Mouse (Mus musculus) stomach, postnatal 0 days (tissue): Measurements from ENCODE around the gene Uvrag. TPM values are rescaled to one million over a fixed set of nuclear protein-coding genes. Genes with fewer than 3 reads are reported as not detected.
A peak's percentile ranks its signal among the peaks of the same experiment; 100 is the strongest.

Source experiments
- ATAC-seq: fragments of 200-750 bp; cut with Nextera tagmentation; 2 replicates; pipeline ENCODE4 v1.8.0; 2017; ENCODE audit not compliant: low FRiP score, low TSS enrichment
- DNase-seq: peaks from one replicate; pipeline ENCODE4 v3.0.0-alpha.2; 2016; ENCODE audit warnings: low spot score
- H3K27ac ChIP-seq: fragments of 300-500 bp; sonication (generic); replicated peaks from 2 replicates; pipeline ENCODE4 v1.5.1; 2014; ENCODE audit warnings: mild to moderate bottlenecking, control low read depth
- H3K27me3 ChIP-seq: fragments of 300-500 bp; sonication (generic); 2 replicates; pipeline ENCODE4 v1.6.1; 2014; ENCODE audit warnings: low read length; ENCODE audit not compliant: control insufficient read depth, insufficient read depth
- H3K36me3 ChIP-seq: fragments of 300-500 bp; sonication (generic); 2 replicates; pipeline ENCODE4 v1.6.1; 2014; ENCODE audit warnings: low read length, mixed read lengths; ENCODE audit not compliant: control insufficient read depth, insufficient read depth
- H3K4me1 ChIP-seq: fragments of 300-500 bp; sonication (generic); replicated peaks from 2 replicates; pipeline ENCODE4 v1.6.1; 2014; ENCODE audit warnings: antibody characterized with exemption; ENCODE audit not compliant: control insufficient read depth, insufficient read depth
- H3K4me2 ChIP-seq: fragments of 300-500 bp; sonication (generic); replicated peaks from 2 replicates; pipeline ENCODE4 v1.6.1; 2014; ENCODE audit warnings: low read depth, mild to moderate bottlenecking, control low read depth, moderate library complexity
- H3K4me3 ChIP-seq: fragments of 300-500 bp; sonication (generic); 2 replicates; pipeline ENCODE4 v1.5.1; 2014; ENCODE audit warnings: low read depth, low read length, control low read depth
- H3K9ac ChIP-seq: fragments of 300-500 bp; sonication (generic); 2 replicates; pipeline ENCODE4 v1.6.1; 2014; ENCODE audit warnings: mild to moderate bottlenecking, low read length, control low read depth, mixed read lengths
- H3K9me3 ChIP-seq: fragments of 300-500 bp; sonication (generic); 2 replicates; pipeline ENCODE4 v1.6.1; 2016; ENCODE audit warnings: low read length; ENCODE audit not compliant: control insufficient read depth
- CTCF ChIP-seq: IDR thresholded peaks from 2 replicates; pipeline ENCODE4 v1.5.1; 2016; ENCODE audit warnings: antibody characterized with exemption, low read depth, mild to moderate bottlenecking, moderate library complexity
- EP300 ChIP-seq: optimal IDR thresholded peaks from 2 replicates; pipeline ENCODE3; 2016; ENCODE audit warnings: antibody characterized with exemption
- WGBS: fragments of 180-500 bp; shearing (Covaris S2); extraction: QIAGEN DNeasy Blood & Tissue Kit; methylation state at CpG from one replicate; pipeline ENCODE4 v1.1.7; 2014; 5-methylcytosine and 5-hydroxymethylcytosine counted together
- polyA plus RNA-seq: library from polyadenylated mRNA; unstranded; fragments of >200 nt; fragmentation: Nextera tagmentation; extraction: Ambion mirVana; gene quantifications from 2 replicates; pipeline ENCODE4 v1.2.1, GENCODE M21; 2015

Gene Uvrag
- polyA plus RNA-seq, 1 experiment from 2014 or later, result 9.8 TPM

DNA sequence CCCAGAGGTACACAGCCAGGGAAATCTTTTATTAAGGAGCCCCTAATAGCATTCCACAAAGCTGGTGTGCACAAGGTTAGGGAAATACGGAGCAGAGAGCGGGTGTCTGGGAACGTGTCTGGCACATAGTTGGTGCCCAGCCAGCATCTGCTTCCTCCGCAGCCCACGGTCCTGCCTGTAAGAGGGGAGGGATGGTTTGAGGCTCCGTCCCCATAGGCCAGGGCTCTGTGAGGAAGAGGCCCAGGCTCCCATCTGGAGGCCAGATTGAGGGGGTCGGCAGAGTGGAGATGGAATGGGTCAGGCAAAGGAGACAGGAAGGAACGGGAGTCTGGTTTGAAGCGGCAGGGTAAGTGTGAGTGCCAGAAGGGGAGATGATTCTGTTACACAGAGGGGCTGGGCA is 289.7 kb downstream of the Uvrag start:
- 0 out of 2 replicates have a peak, but pooled peaks cover 2% of the 10 kb centered on the region for H3K4me1 ChIP-seq
- peak; percentile 35 for DNase-seq
- no peak overlapping the region for H3K4me3 ChIP-seq
- no peaks in the 10 kb centered on the region for H3K27me3 ChIP-seq
- no peak overlapping the region for H3K9ac ChIP-seq
- WGBS, result 45% methylated on average over 9 of the region's 9 CpGs
- H3K4me2 ChIP-seq, result no peak overlapping the region
- peak overlapping the region; percentile 31; the same call in 1 of the 2 replicates for H3K27ac ChIP-seq
- ATAC-seq, result no peak
- no peaks in the 10 kb centered on the region for H3K9me3 ChIP-seq
- no peaks in the 10 kb centered on the region for H3K36me3 ChIP-seq
- no peak for TF ChIP-seq CTCF
- TF ChIP-seq EP300, result no peak

DNA sequence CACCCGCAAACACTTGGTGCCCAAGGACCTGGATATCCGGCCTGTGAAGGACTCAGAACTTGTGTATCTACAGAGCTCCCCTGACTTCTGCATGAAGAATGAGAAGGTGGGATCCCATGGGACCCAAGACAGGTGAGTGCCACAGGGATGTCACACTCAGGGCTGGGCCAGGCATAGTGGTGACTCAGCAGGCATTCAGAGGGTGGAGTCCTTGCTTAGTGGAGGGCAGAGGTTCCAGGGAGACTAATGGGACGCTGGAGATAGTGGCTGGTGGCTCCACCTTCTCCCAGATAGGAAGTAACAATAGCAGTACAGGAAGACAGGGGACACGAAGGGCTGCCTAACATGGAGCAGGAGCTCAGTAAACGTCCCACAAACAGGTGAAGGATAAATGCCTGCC is 290.6 kb downstream of the Uvrag start:
- H3K4me3 ChIP-seq, result no peak overlapping the region
- H3K4me1 ChIP-seq, result 0 out of 2 replicates have a peak, but pooled peaks cover 2% of the 10 kb centered on the region
- ATAC-seq, result peak; percentile 82
- no peak for TF ChIP-seq EP300
- TF ChIP-seq CTCF, result no peak
- WGBS, result 74% methylated on average over 5 of the region's 5 CpGs
- no peaks in the 10 kb centered on the region for H3K27me3 ChIP-seq
- no peak overlapping the region for H3K9ac ChIP-seq
- no peak overlapping the region for H3K4me2 ChIP-seq
- DNase-seq, result peak; percentile 73
- peak overlapping the region; percentile 82 for H3K27ac ChIP-seq
- no peaks in the 10 kb centered on the region for H3K9me3 ChIP-seq
- H3K36me3 ChIP-seq, result no peaks in the 10 kb centered on the region

DNA sequence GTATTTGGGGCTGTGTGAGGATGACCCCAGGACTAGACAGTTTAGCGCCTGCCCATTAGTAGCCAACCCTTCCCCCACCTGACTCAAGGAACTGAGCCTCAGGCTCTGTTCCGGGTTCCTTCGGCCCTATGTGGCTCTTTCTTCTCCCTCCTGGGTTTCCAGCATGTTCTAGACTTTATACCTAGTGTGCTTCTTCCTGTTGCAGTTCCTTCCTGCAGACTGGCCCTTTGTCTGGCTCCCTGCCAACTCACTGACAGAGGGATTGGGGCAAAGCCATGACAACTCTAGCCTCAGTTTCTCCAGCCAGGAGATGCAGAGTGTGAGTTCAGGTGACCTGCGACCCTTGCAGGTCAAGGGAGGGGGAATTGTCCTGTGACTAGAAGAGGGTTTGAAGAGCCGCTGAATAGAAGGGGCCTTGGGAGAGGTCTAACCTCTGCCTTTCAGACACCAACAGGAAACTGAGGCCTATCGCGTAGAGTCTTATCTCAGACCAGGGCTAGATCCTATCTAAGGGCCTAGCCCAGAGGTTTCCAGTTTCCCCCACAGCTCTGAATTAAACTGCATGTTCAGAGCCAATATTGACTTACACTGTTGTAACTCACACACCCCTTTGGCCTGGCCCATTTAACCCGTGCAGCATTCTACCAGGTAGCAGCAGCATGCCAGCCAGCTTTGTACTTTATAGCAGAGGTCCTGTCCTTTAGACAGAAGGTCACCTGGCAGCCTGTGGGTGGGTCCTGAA is 291.9 kb downstream of the Uvrag start:
- ATAC-seq (peak; percentile 86), DNase-seq (peak; percentile 80)
- 63% methylated on average over 8 of the region's 8 CpGs for WGBS
- Histone ChIP-seq H3K36me3 (no peaks in the 10 kb centered on the region), H3K4me2 (no peak overlapping the region), H3K27ac (peak overlapping the region; percentile 82), H3K9me3 (no peaks in the 10 kb centered on the region), H3K9ac (no peak overlapping the region), H3K4me3 (no peak overlapping the region), H3K27me3 (no peaks in the 10 kb centered on the region), H3K4me1 (0 out of 2 replicates have a peak, but pooled peaks cover 2% of the 10 kb centered on the region)
- TF ChIP-seq EP300 (no peak), CTCF (no peak)

DNA sequence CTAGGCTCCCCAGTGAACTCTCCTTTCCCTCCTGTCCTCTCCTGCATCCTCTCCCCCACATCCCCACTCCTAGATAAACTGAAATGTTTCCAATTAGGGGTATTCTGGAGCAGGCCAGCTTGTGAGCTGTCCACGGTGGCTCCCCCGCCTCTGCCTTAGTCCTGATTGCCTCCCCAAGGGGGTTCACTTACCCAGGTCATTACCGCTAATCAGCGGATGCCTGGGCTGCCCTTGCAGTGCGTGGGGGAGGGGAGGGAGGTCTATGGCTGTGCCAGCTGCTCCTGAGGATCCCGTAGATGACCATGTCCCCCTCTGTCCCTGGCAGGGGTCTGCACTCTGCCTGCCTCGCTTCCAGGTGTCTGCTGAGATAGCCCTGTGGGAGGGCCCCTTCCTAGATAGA is 297.3 kb downstream of the Uvrag start:
- Histone ChIP-seq H3K36me3 (no peaks in the 10 kb centered on the region), H3K4me3 (no peak overlapping the region), H3K27me3 (no peaks in the 10 kb centered on the region), H3K9me3 (no peaks in the 10 kb centered on the region), H3K4me2 (no peak overlapping the region), H3K9ac (no peak overlapping the region), H3K4me1 (0 out of 2 replicates have a peak, but pooled peaks cover 5% of the 10 kb centered on the region), H3K27ac (no peak overlapping the region)
- 68% methylated on average over 7 of the region's 7 CpGs for WGBS
- DNase-seq, result no peak
- TF ChIP-seq EP300 (no peak), CTCF (no peak)
- ATAC-seq, result no peak

DNA sequence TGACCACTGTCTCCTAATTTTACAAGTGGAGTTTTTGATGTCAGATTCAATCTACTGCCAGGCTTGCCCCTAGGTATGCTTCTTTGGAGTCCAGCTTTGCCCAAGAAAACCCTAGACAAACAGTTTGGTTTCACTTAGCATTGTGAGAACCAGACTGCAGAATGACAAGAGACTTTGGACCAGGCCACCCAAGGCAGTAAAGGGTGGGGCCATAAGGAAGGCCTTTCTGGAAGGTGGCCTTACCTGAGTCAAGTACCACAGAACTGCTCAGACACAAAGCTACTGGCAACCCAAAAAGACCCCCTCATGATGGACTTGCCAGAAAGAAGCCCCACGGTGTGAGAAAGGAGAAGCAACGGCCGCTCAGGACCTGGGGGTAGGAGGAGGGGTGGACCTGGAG is 297.9 kb downstream of the Uvrag start:
- peak; percentile 49; the same call in 1 of the 2 replicates for ATAC-seq
- peak; percentile 48 for DNase-seq
- no peak for TF ChIP-seq CTCF
- Histone ChIP-seq H3K4me3 (no peak overlapping the region), H3K9me3 (no peaks in the 10 kb centered on the region), H3K9ac (no peak overlapping the region), H3K36me3 (no peaks in the 10 kb centered on the region), H3K27me3 (no peaks in the 10 kb centered on the region), H3K4me2 (no peak overlapping the region), H3K27ac (no peak overlapping the region), H3K4me1 (peaks cover 5% of the 10 kb centered on the region; the same call in 1 of the 2 replicates)
- 76% methylated on average over 3 of the region's 3 CpGs for WGBS

DNA sequence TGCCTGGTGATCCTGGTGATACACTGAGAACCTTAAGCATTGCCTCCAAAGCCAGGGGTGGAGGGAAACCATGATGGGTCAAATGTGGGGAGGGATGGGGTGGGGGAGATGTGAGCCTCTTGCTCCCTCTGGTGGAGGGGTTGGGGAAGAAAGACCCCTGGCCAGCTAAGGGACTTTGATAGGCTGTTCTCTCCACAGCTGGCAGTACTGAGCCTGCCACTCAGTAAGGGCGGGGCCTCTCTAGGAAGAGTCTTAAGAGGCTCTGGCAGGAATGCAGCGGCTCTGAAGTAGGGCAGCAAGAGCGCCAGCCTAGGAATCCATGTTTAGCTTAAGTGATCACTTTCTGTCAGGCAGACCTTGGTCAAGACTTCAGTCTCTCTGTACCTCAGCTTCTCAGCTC is 299.1 kb downstream of the Uvrag start:
- H3K4me2 ChIP-seq, result no peak overlapping the region
- no peaks in the 10 kb centered on the region for H3K9me3 ChIP-seq
- H3K9ac ChIP-seq, result no peak overlapping the region
- 55% methylated on average over 3 of the region's 3 CpGs for WGBS
- H3K4me1 ChIP-seq, result peaks cover 5% of the 10 kb centered on the region; the same call in 1 of the 2 replicates
- DNase-seq (no peak), ATAC-seq (no peak)
- TF ChIP-seq EP300 (no peak), CTCF (peak; percentile 43)
- no peaks in the 10 kb centered on the region for H3K36me3 ChIP-seq
- H3K4me3 ChIP-seq, result no peak overlapping the region
- H3K27ac ChIP-seq, result no peak overlapping the region
- H3K27me3 ChIP-seq, result no peaks in the 10 kb centered on the region
